Mouse (Mus musculus) forebrain, embryonic 10.5 days (tissue): Measurements from ENCODE around the gene H2-DMb1. TPM values are rescaled to one million over a fixed set of nuclear protein-coding genes. Genes with fewer than 3 reads are reported as not detected.

ENCODE experiments used
- DNase-seq: peaks from one replicate; pipeline ENCODE4 v3.0.0-alpha.2; 2017; ENCODE audit warnings: low spot score; ENCODE audit errors: extremely low spot score
- H3K27ac ChIP-seq: fragments of 300-500 bp; sonication (generic); 2 replicates; pipeline ENCODE4 v1.5.1; 2016; ENCODE audit warnings: mild to moderate bottlenecking
- H3K27me3 ChIP-seq: fragments of 300-500 bp; sonication (generic); 2 replicates; pipeline ENCODE4 v1.6.1; 2016; ENCODE audit warnings: mild to moderate bottlenecking; ENCODE audit not compliant: poor library complexity, severe bottlenecking
- H3K36me3 ChIP-seq: fragments of 300-500 bp; sonication (generic); replicated peaks from 2 replicates; pipeline ENCODE4 v1.6.1; 2016; ENCODE audit warnings: mild to moderate bottlenecking, moderate library complexity
- H3K4me1 ChIP-seq: fragments of 300-500 bp; sonication (generic); 2 replicates; pipeline ENCODE4 v1.6.1; 2016
- H3K4me3 ChIP-seq: fragments of 300-500 bp; sonication (generic); 2 replicates; pipeline ENCODE4 v1.5.1; 2016; ENCODE audit warnings: mild to moderate bottlenecking, moderate library complexity
- H3K9me3 ChIP-seq: fragments of 300-500 bp; sonication (generic); 2 replicates; pipeline ENCODE4 v1.6.1; 2016; ENCODE audit warnings: mild to moderate bottlenecking, moderate library complexity
- WGBS: fragments of 180-500 bp; shearing (Covaris S2); methylation state at CpG from one replicate; pipeline ENCODE4 v1.1.7; 2016; 5-methylcytosine and 5-hydroxymethylcytosine counted together
- polyA plus RNA-seq: library from polyadenylated mRNA; unstranded; fragments of >200 nt; fragmentation: Nextera tagmentation; extraction: Ambion mirVana; gene quantifications from 2 replicates; pipeline ENCODE4 v1.2.1, GENCODE M21; 2016

The H2-DMb1 gene
- polyA plus RNA-seq, 1 experiment from 2014 or later, result 0.24 TPM

DNA sequence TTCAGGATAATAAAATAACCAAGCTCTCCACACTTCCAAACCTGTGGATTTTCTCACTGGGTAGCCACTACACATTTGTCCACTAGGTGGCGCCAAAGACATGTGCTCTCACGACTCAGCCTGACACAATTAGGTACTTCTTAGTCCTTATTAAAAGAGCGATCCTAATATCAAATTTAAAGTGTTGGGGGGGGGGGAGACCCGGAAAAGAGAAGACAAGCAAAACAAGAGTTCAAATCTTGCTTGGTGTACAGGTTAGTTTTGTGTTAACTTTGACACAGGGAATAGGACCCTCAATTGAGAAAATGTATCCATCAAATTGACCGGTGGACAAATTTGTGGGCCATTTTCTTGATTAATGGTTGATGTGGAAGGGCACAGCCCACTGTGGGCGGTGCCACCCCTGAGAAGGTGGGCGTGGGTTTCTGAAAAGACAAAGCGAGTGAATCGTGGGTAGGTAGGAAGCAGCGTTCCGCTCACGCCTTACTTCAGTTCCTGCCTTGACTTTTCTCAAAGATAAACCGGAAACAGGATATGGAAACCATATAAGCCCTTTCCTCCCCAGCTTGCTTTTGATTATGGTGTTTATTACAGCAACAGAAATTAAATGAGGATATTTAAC, 18.1 kb downstream of the H2-DMb1 start:
- Histone ChIP-seq H3K4me1 (no peaks in the 10 kb centered on the region), H3K36me3 (no peaks in the 10 kb centered on the region), H3K27me3 (no peaks in the 10 kb centered on the region), H3K4me3 (no peak overlapping the region), H3K27ac (no peak overlapping the region), H3K9me3 (no peaks in the 10 kb centered on the region; the same call in 1 of the 2 replicates)
- DNase-seq, result peak; percentile 71
- WGBS, result 46% methylated on average over 13 of the region's 13 CpGs

DNA sequence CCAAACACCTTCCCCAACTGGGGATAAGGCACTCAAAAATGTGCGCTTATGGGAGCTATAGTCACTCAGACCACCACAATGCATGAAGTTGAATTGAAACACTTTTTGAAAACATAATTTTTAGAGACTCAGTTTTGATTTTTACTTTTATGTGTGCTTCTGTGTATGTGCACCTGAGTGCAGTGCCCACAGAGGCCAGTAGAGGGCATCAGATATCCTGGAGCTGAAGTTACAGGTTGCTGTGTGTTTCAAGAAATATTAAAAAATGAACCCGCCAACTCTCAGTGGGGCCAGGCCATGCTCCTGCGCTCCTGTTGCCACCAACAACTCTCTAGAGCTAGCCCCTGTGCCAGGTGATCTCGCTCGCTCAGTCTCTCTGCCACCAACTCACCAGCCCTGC, 19.7 kb downstream of the H2-DMb1 start:
- Histone ChIP-seq H3K9me3 (peaks cover 6% of the 10 kb centered on the region; the same call in 1 of the 2 replicates), H3K4me3 (no peak overlapping the region), H3K36me3 (no peaks in the 10 kb centered on the region), H3K27me3 (no peaks in the 10 kb centered on the region), H3K4me1 (no peaks in the 10 kb centered on the region), H3K27ac (no peak overlapping the region)
- 94% methylated on average over 5 of the region's 5 CpGs for WGBS
- no peak for DNase-seq

DNA sequence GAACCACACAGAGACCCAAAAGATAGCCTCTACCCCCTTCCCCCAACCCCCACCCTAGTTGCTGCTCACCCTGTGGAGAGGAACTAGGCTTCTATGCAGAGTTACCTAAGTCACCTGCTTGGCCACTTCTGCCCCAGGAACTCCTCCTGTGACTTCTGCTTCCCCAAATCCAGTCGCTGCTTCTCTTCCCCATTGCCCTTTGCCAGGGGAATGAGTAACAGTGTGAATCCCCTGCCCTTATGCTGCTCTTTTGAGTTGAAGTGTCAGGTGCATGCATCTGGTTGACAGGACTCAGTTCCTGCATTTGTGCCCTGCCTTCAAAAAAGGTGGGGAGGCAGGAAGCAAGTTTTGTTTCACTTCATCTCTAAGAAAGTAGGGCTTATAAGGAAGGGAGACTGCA, 21.2 kb downstream of the H2-DMb1 start:
- 59% methylated on average over 1 of the region's 1 CpGs for WGBS

DNA sequence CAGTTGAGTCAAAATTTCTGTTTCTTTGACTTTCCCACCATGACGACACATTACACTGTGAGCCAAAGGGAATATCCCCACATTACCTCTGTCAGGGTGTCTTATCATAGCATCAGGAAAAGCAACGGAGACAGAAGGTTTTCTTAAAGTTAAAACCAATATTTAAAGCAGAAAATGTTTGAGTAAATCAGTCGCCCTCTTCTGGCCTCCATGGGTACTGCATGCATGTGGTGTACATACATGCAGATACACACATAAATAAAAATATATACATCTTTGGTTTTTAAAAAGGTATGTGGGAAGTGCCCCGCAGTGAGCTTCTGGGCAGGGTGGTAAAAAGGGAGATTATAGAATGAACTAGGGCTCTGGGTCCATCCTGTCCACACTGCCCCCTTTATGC, 24.3 kb downstream of the H2-DMb1 start:
- H3K36me3 ChIP-seq, result no peaks in the 10 kb centered on the region
- H3K4me1 ChIP-seq, result no peaks in the 10 kb centered on the region
- no peak overlapping the region for H3K27ac ChIP-seq
- no peaks in the 10 kb centered on the region for H3K27me3 ChIP-seq
- WGBS, result 66% methylated on average over 4 of the region's 4 CpGs
- no peak for DNase-seq
- peaks cover 7% of the 10 kb centered on the region; the same call in 1 of the 2 replicates for H3K9me3 ChIP-seq
- no peak overlapping the region for H3K4me3 ChIP-seq

More for the DNA sequence above, 21.2 kb downstream of the H2-DMb1 start:
- peaks cover 7% of the 10 kb centered on the region; the same call in 1 of the 2 replicates for H3K9me3 ChIP-seq
- no peak for DNase-seq
- no peak overlapping the region for H3K4me3 ChIP-seq
- no peaks in the 10 kb centered on the region for H3K36me3 ChIP-seq
- H3K27me3 ChIP-seq, result no peaks in the 10 kb centered on the region
- no peaks in the 10 kb centered on the region for H3K4me1 ChIP-seq
- no peak overlapping the region for H3K27ac ChIP-seq

- H3K9me3 ChIP-seq, result peaks cover 7% of the 10 kb centered on the region; the same call in 1 of the 2 replicates
These were observed 26.1 kb downstream of the H2-DMb1 start for GRCm38 (mm10) chr17:34179019-34179418.

GRCm38 (mm10) chr17:34179913-34180859, 27.3 kb downstream of the H2-DMb1 start:
- Histone ChIP-seq H3K4me3 (no peak overlapping the region), H3K27me3 (peaks cover 23% of the 10 kb centered on the region), H3K36me3 (no peaks in the 10 kb centered on the region), H3K4me1 (no peaks in the 10 kb centered on the region), H3K27ac (no peak overlapping the region), H3K9me3 (peaks cover 7% of the 10 kb centered on the region; the same call in 1 of the 2 replicates)
- 78% methylated on average over 13 of the region's 13 CpGs for WGBS
- no peak for DNase-seq

More at GRCm38 (mm10) chr17:34179019-34179418, 26.1 kb downstream of the H2-DMb1 start:
- 73% methylated on average over 6 of the region's 6 CpGs for WGBS
- Histone ChIP-seq H3K36me3 (no peaks in the 10 kb centered on the region), H3K4me1 (no peaks in the 10 kb centered on the region), H3K4me3 (no peak overlapping the region), H3K27ac (no peak overlapping the region), H3K27me3 (peaks cover 12% of the 10 kb centered on the region)
- DNase-seq, result no peak

GRCm38 (mm10) chr17:34183564-34184219, 30.8 kb downstream of the H2-DMb1 start:
- no peaks in the 10 kb centered on the region for H3K9me3 ChIP-seq
- H3K27me3 ChIP-seq, result peaks cover 58% of the 10 kb centered on the region
- no peak overlapping the region for H3K27ac ChIP-seq
- H3K36me3 ChIP-seq, result no peaks in the 10 kb centered on the region
- no peak for DNase-seq
- no peak overlapping the region for H3K4me3 ChIP-seq
- 79% methylated on average over 15 of the region's 15 CpGs for WGBS
- peaks cover 19% of the 10 kb centered on the region for H3K4me1 ChIP-seq

DNA sequence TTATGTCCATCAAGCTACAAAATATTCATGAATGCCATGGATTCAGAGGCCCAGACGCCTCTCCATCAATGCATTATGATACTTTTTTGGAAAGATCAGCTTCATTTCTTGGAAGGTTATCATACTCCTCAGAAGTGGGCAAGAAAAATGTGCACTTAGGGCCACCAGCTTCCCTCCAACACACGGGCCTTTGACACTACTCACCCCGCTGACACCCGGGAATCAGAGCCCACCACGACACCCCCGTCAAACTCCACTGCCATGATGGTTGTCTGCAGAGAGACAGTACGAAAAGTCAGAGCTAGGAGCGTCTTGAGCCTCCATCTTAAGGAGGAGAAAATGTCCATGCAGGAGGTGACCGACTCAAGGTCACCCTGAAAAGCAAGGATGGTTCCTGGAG, 32.7 kb downstream of the H2-DMb1 start:
- WGBS, result 88% methylated on average over 9 of the region's 9 CpGs

DNA sequence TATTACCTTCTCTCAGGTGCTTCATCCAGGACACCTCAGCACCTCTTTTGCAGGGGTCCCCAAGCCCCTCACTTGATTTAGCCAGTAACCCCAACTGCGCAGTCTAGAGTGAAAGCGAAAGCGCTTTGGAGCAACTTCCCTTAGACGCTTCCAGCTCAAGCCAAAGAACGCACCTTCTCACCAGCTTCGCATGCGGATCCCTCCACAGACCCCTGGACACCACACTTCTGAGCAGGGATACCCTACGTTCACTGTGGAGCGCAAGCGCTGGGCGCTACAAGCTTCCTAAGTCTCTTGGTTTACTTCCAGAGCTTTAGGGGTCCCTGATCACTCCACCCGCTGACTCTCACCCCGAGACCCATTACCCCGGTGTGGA, 34.0 kb downstream of the H2-DMb1 start:
- peaks cover 19% of the 10 kb centered on the region for H3K4me1 ChIP-seq
- peak; percentile 32 for DNase-seq
- H3K27ac ChIP-seq, result peak overlapping the region; percentile 54; the same call in 1 of the 2 replicates
- H3K27me3 ChIP-seq, result peaks cover 90% of the 10 kb centered on the region
- WGBS, result 3% methylated on average over 14 of the region's 14 CpGs
- H3K4me3 ChIP-seq, result peak overlapping the region; percentile 56
- H3K9me3 ChIP-seq, result no peaks in the 10 kb centered on the region
- H3K36me3 ChIP-seq, result no peaks in the 10 kb centered on the region

More for the DNA sequence above, 32.7 kb downstream of the H2-DMb1 start:
- no peak for DNase-seq
- Histone ChIP-seq H3K36me3 (no peaks in the 10 kb centered on the region), H3K4me3 (no peak overlapping the region), H3K4me1 (peaks cover 19% of the 10 kb centered on the region), H3K9me3 (no peaks in the 10 kb centered on the region), H3K27ac (no peak overlapping the region), H3K27me3 (peaks cover 77% of the 10 kb centered on the region)

DNA sequence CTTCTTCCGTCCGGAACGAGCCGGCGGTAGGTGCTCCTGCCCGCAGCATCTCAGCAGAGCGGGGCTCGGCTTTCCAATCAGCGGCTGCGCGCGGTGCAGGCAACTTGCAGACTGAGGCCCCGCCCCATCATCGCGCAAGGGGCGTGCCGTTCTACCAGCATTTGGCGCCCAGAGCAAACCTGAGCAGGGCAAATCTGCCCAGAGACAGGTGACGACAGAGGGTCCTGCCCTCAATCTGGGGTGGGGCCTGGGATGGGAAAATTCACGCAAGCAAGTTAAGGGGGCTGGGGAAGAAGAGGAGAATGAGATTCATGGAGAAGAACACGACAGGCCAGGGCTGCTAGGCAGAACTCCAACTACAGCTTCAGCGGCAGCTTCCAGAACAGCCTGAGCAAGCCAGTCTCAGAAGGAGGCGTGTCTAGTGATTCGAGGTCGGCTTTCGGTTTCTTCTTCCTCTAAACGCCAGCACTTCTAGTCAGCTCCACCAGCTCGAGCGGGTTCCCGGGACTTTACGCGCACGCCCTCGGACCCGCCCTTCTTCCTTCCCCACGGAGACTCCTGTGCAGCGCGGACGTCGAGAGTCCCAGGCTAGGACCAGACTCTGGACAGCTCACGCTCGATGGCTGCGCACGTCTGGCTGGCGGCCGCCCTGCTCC, 34.5 kb downstream of the H2-DMb1 start, which contains the start of the genes Tap1 and Psmb9:
Tap1 (plus strand) TSS at position 293 of the 656 bp plus-strand sequence.
Psmb9 (minus strand) TSS at position 504 of the 656 bp plus-strand sequence.
- H3K36me3 ChIP-seq, result no peaks in the 10 kb centered on the region
- peaks cover 19% of the 10 kb centered on the region for H3K4me1 ChIP-seq
- WGBS, result under 1% methylated on average over 46 of the region's 46 CpGs
- H3K9me3 ChIP-seq, result no peaks in the 10 kb centered on the region
- H3K27me3 ChIP-seq, result peaks cover 95% of the 10 kb centered on the region
- peak within 1 kb of the TSS; percentile 54 for H3K27ac ChIP-seq
- H3K4me3 ChIP-seq, result peak within 1 kb of the TSS; percentile 56
- peak; percentile 93 for DNase-seq

GRCm38 (mm10) chr17:34188010-34188409, 35.1 kb downstream of the H2-DMb1 start:
- H3K4me1 ChIP-seq, result peaks cover 19% of the 10 kb centered on the region
- DNase-seq, result peak; percentile 37
- H3K27me3 ChIP-seq, result peaks cover 100% of the 10 kb centered on the region
- H3K9me3 ChIP-seq, result no peaks in the 10 kb centered on the region
- peak overlapping the region; percentile 56 for H3K4me3 ChIP-seq
- no peaks in the 10 kb centered on the region for H3K36me3 ChIP-seq
- peak overlapping the region; percentile 54 for H3K27ac ChIP-seq
- WGBS, result 3% methylated on average over 20 of the region's 20 CpGs

DNA sequence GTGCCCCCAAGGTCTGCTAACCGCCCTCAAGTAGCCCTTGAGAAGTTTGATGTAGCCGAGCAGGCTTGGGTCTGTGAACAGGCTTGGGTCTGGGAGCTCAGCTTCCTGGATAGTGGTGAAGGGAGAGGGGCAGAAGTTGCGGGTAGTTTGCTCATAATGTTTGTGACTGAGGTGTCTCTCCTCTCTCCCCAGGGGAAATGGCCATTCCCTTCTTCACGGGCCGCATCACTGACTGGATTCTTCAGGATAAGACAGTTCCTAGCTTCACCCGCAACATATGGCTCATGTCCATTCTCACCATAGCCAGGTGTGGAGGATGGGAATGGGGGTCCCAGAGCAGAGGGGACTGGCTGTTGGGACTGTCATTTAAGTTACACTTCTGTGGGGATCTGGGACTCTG, 36.1 kb downstream of the H2-DMb1 start:
- 75% methylated on average over 6 of the region's 6 CpGs for WGBS
- no peak overlapping the region for H3K27ac ChIP-seq
- H3K4me1 ChIP-seq, result peaks cover 19% of the 10 kb centered on the region
- H3K36me3 ChIP-seq, result no peaks in the 10 kb centered on the region
- H3K4me3 ChIP-seq, result no peak overlapping the region
- H3K27me3 ChIP-seq, result peaks cover 100% of the 10 kb centered on the region
- no peak for DNase-seq
- no peaks in the 10 kb centered on the region for H3K9me3 ChIP-seq
